Mouse (Mus musculus): ENCODE data around the gene Padi1.

DNA sequence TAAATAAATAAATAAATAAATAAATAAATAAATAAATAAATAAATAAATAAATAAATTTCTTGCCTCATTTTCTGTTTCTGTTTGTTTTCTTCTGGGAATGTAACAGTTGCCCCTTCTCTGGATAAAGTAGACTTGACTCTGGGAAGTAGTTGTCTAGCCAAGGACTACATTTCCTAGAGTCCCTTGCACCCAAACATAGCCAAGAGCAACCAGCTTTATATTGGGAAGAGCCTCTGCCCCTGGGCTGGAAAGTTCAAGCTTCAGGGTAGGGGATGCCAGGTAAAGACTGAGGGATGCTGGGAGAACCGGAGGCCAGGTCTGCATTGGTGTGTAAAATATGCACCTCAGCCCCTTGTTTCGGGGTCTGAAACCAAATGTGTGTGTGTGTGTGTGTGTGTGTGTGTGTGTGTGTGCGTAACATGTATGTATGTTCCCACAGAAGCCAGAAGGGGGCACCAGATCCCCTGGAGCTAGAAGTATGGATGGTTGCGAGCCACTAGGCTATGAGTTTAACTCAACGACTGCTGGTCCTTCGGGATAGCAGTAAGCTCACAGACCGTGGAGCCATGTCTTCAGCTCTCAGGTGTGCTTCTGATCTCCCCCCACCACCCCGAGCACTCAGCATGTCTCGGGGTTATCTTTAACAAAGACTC, 61.2 kb downstream of the Padi1 start:
- TF ChIP-seq CTCF (IDR thresholded peaks at IDR 0.05; ENCODE audit: control insufficient read depth, insufficient read depth, low read length): no peak
- no peak for TF ChIP-seq POLR2A (IDR thresholded peaks at IDR 0.05; ENCODE audit: borderline replicate concordance, control insufficient read depth, low read depth, low read length)

Data from bone marrow, adult 2 months (tissue).